ENCODE assay signal across 9 mouse cellular contexts in genomic region chr5:92498661-92499060, GRCm38 (mm10). TPM values are rescaled to one million over a fixed set of nuclear protein-coding genes. Genes with fewer than 3 reads are reported as not detected.
A peak's percentile ranks its signal among the peaks of the same experiment; 100 is the strongest.
DNase-seq lines count a peak whose midpoint lies in the region; ATAC-seq lines count a peak whose summit lies in the region.
"Had no signal": no experiment of that assay in that cellular context is flagged by ENCODE, and none has a peak within 500 bp of the region (broad histone marks: within the 10 kb centered on the region; RNA-seq: fewer than 3 reads in every experiment).

No protein-coding gene starts in this region.

- no peak overlapping the region for H3K4me3 ChIP-seq in neural tube, embryonic 13.5 days

- peak; percentile 51; the same call in 1 of the 2 replicates for ATAC-seq in neural tube, embryonic 13.5 days (ENCODE audit: low read depth)

- H3K27me3 ChIP-seq in neural tube, embryonic 13.5 days, result no peaks in the 10 kb centered on the region

- 21% methylated on average over 5 of the region's 5 CpGs for WGBS in neural tube, embryonic 13.5 days

- H3K27ac ChIP-seq in neural tube, embryonic 13.5 days (replicated peaks), result peak overlapping the region; percentile 46; the same call in 1 of the 2 replicates

- no peak overlapping the region for H3K9ac ChIP-seq in neural tube, embryonic 13.5 days

- DNase-seq in adrenal gland, postnatal 10 days, result peak; percentile 44
- DNase-seq in adrenal gland, postnatal 25 days, result no peak
- peak; percentile 51 for DNase-seq in urinary bladder, postnatal 14 days (ENCODE audit: low spot score)
- DNase-seq in urinary bladder, postnatal 25 days (ENCODE audit: low spot score), result no peak
- DNase-seq in heart, postnatal 4 days, result peak; percentile 64
- peak; percentile 47 to 59 for DNase-seq in layer of hippocampus, postnatal 36 days
- no peak for DNase-seq in left cerebral cortex, postnatal 36 days (ENCODE audit: low spot score in 2 of 2)

- intact Hi-C loops in left cerebral cortex, postnatal 36 days (cut with DNase I), result no loop called here

- peaks cover 68% of the 10 kb centered on the region for H3K4me1 ChIP-seq in neural tube, embryonic 13.5 days (replicated peaks)

- H3K9me3 ChIP-seq in neural tube, embryonic 13.5 days, result no peaks in the 10 kb centered on the region

- H3K36me3 ChIP-seq in neural tube, embryonic 13.5 days, result no peaks in the 10 kb centered on the region

- no peak overlapping the region for H3K4me2 ChIP-seq in neural tube, embryonic 13.5 days

RNA-seq across cellular contexts. Expression of gene Scarb2, which starts 8.0 kb away (rescaled TPM):
- 10 to 100 TPM; 79.6 to 80.6 TPM for total RNA-seq in adrenal gland, postnatal 10 days (2021)
- total RNA-seq in adrenal gland, postnatal 25 days (2021), result 62.2 and 65.1 TPM in 2 replicates
- 10 to 100 TPM; 83.8 to 88.7 TPM for total RNA-seq in heart, postnatal 4 days (2021)
- 10 to 100 TPM; 88.8 to 90.7 TPM for total RNA-seq in layer of hippocampus, postnatal 36 days (2021)
- polyA plus RNA-seq in neural tube, embryonic 13.5 days (2015; fragmentation: Nextera tagmentation; extraction: Ambion mirVana), result 18.8 and 18.9 TPM in 2 replicates
- total RNA-seq in left cerebral cortex, postnatal 36 days (2021), result 10 to 100 TPM; 80.5 to 87.8 TPM

RNA-seq across cellular contexts. Expression of gene Fam47e, which starts 56.2 kb away (rescaled TPM):
- total RNA-seq in adrenal gland, postnatal 10 days (2021), result not detected
- not detected in 2 replicates for total RNA-seq in adrenal gland, postnatal 25 days (2021)
- not detected for total RNA-seq in heart, postnatal 4 days (2021)
- total RNA-seq in layer of hippocampus, postnatal 36 days (2021), result under 1 TPM in 1 of 2 experiments, not detected in 1; 0.30 TPM
- 0.59 TPM in 1 of 2 replicates, not detected in the other for polyA plus RNA-seq in neural tube, embryonic 13.5 days (2015; fragmentation: Nextera tagmentation; extraction: Ambion mirVana)
- under 1 TPM in 1 of 2 experiments, not detected in 1; 0.32 TPM for total RNA-seq in left cerebral cortex, postnatal 36 days (2021)
- polyA plus RNA-seq: limb, embryonic 11.5 days had no signal

Comparison
In these comparisons a context has a peak if more than half of its experiments do, and no peak if none do; other contexts are left out.
1. DNase-seq: peak in adrenal gland, postnatal 10 days (single experiment), urinary bladder, postnatal 14 days (single experiment), heart, postnatal 4 days (single experiment) and layer of hippocampus, postnatal 36 days (2 of 2); none in adrenal gland, postnatal 25 days (single experiment), urinary bladder, postnatal 25 days (single experiment) and left cerebral cortex, postnatal 36 days (0 of 2).